Comparison of ENCODE assay signal across 8 mouse cellular contexts in the genomic region with DNA sequence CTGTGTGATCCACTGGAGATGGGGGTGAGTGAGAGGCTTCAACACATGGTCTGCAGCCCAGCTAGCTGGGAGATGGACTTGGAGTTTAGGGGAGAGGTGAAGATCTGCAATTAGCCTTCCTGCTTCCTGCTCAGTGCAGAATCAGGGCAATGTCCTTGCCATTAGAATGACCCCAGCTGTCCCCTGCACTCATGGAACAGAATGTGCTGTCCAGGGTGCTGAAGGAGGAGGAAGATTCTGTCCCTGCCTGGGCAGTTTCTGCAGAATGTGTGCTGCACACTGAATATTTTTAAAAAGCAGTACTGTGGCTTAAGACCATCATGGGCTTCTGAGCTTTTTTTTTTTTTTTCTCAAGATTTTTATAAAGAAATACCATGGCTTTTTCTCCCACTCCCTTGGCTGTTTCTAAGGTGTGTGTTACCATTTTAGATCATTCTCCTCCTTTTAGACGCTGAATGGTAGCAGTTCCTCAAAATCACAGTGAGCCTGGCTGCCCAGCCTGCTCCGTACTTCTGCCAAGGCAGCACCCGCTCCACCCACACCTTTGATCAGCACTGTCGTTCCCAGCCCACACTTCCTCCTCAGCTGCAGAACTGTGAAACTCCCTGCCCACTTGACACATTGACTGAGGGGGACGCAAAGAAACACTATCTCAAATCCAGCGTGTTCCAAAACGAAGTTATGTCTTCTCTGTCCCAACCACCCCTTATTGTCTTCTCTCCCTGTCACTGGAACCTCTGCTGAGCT.
A peak's percentile ranks its signal among the peaks of the same experiment; 100 is the strongest.
DNase-seq lines count a peak whose midpoint lies in the region; ATAC-seq and TF ChIP-seq lines count a peak whose summit lies in the region.

No protein-coding gene starts in this region.

- no peak for ATAC-seq in liver, postnatal 0 days
- ATAC-seq in liver, embryonic 12.5 days, result no peak
- ATAC-seq in midbrain, embryonic 16.5 days, result no peak

- H3K27ac ChIP-seq in liver, postnatal 0 days (ENCODE audit: low read depth), result no peak overlapping the region
- H3K27ac ChIP-seq in liver, embryonic 12.5 days, result no peak overlapping the region
- peak overlapping the region; percentile 86 for H3K27ac ChIP-seq in left cerebral cortex, adult 2 months
- H3K27ac ChIP-seq in cerebellum, adult 2 months (ENCODE audit: insufficient read depth, low read length), result no peak overlapping the region
- no peak overlapping the region for H3K27ac ChIP-seq in midbrain, embryonic 16.5 days (ENCODE audit: low read length)

- no peak for TF ChIP-seq POLR2A in cerebellum, adult 2 months (IDR thresholded peaks at IDR 0.05; ENCODE audit: borderline replicate concordance, insufficient read depth, low read length)

- no peaks in the 10 kb centered on the region for H3K9me3 ChIP-seq in liver, postnatal 0 days (ENCODE audit: low read length)
- H3K9me3 ChIP-seq in liver, embryonic 12.5 days (replicated peaks), result 0 out of 2 replicates have a peak, but pooled peaks cover 5% of the 10 kb centered on the region
- H3K9me3 ChIP-seq in midbrain, embryonic 16.5 days (replicated peaks; ENCODE audit: control insufficient read depth, low read length, poor library complexity, severe bottlenecking), result no peaks in the 10 kb centered on the region

- H3K4me1 ChIP-seq in liver, postnatal 0 days (ENCODE audit: insufficient read depth), result no peaks in the 10 kb centered on the region
- H3K4me1 ChIP-seq in liver, embryonic 12.5 days, result no peaks in the 10 kb centered on the region
- H3K4me1 ChIP-seq in cerebellum, adult 2 months (ENCODE audit: control insufficient read depth, insufficient read depth, low read length), result no peaks in the 10 kb centered on the region
- H3K4me1 ChIP-seq in midbrain, embryonic 16.5 days (ENCODE audit: control insufficient read depth, insufficient read depth, low read length), result no peaks in the 10 kb centered on the region

- no peak for TF ChIP-seq EP300 in liver, postnatal 0 days (IDR thresholded peaks at IDR 0.05; ENCODE audit: low read depth)

- no peak overlapping the region for H3K4me2 ChIP-seq in liver, postnatal 0 days (ENCODE audit: low read depth, low read length)
- no peak overlapping the region for H3K4me2 ChIP-seq in liver, embryonic 12.5 days
- H3K4me2 ChIP-seq in midbrain, embryonic 16.5 days (ENCODE audit: low read length), result no peak overlapping the region

- no peaks in the 10 kb centered on the region for H3K36me3 ChIP-seq in liver, postnatal 0 days (replicated peaks; ENCODE audit: insufficient read depth, low read length)
- no peaks in the 10 kb centered on the region for H3K36me3 ChIP-seq in liver, embryonic 12.5 days
- no peaks in the 10 kb centered on the region for H3K36me3 ChIP-seq in midbrain, embryonic 16.5 days (ENCODE audit: control insufficient read depth, insufficient read depth, low read length)

- no peak overlapping the region for H3K4me3 ChIP-seq in liver, postnatal 0 days (ENCODE audit: low read depth, low read length)
- no peak overlapping the region for H3K4me3 ChIP-seq in liver, embryonic 12.5 days
- H3K4me3 ChIP-seq in left cerebral cortex, adult 2 months, result no peak overlapping the region
- H3K4me3 ChIP-seq in cerebellum, adult 2 months (replicated peaks; ENCODE audit: insufficient read depth, low read depth, low read length), result no peak overlapping the region
- H3K4me3 ChIP-seq in midbrain, embryonic 16.5 days (ENCODE audit: low read depth, low read length), result no peak overlapping the region

- 26% methylated on average over 7 of the region's 7 CpGs for WGBS in liver, postnatal 0 days (ENCODE audit: insufficient replicate concordance)
- 23% methylated on average over 7 of the region's 7 CpGs for WGBS in liver, embryonic 12.5 days (ENCODE audit: insufficient replicate concordance)
- 33% methylated on average over 7 of the region's 7 CpGs for WGBS in cerebellum, adult 2 months
- WGBS in midbrain, embryonic 16.5 days, result 48% methylated on average over 7 of the region's 7 CpGs

- no peak for TF ChIP-seq CTCF in liver, postnatal 0 days (IDR thresholded peaks at IDR 0.05; ENCODE audit: low read depth)
- no peak for TF ChIP-seq CTCF in left cerebral cortex, adult 2 months (IDR thresholded peaks at IDR 0.05)
- no peak for TF ChIP-seq CTCF in cerebellum, adult 2 months (IDR thresholded peaks at IDR 0.05; ENCODE audit: borderline replicate concordance, insufficient read depth, low read depth, low read length)

- no peaks in the 10 kb centered on the region for H3K27me3 ChIP-seq in liver, postnatal 0 days (ENCODE audit: insufficient read depth, low read length)
- no peaks in the 10 kb centered on the region for H3K27me3 ChIP-seq in liver, embryonic 12.5 days (replicated peaks)
- no peaks in the 10 kb centered on the region for H3K27me3 ChIP-seq in cerebellum, adult 2 months (ENCODE audit: control insufficient read depth, insufficient read depth, low read length)
- no peaks in the 10 kb centered on the region for H3K27me3 ChIP-seq in midbrain, embryonic 16.5 days (ENCODE audit: control insufficient read depth, insufficient read depth, low read depth, low read length)

- DNase-seq in liver, postnatal 0 days, result peak; percentile 18
- DNase-seq in brain, adult 2 months (ENCODE audit: low read depth, low spot score), result peak; percentile 95
- DNase-seq in frontal cortex, postnatal 36 days (ENCODE audit: low spot score in 2 of 2), result peak; percentile 83 to 90
- DNase-seq in left cerebral cortex, adult 2 months (ENCODE audit: extremely low spot score in 1 of 2, low spot score in 2 of 2), result peak; percentile 71 to 77
- peak; percentile 6 for DNase-seq in right cerebral cortex, postnatal 4 days
- no peak for DNase-seq in cerebellum, adult 2 months

- no peak overlapping the region for H3K9ac ChIP-seq in liver, postnatal 0 days (replicated peaks)
- H3K9ac ChIP-seq in liver, embryonic 12.5 days, result no peak overlapping the region
- H3K9ac ChIP-seq in midbrain, embryonic 16.5 days (ENCODE audit: low read depth, low read length), result no peak overlapping the region

- intact Hi-C loops in left cerebral cortex, adult 2 months (cut with DNase I), result loop anchor here (1.0 to 10.0 kb wide), 4 partner anchors 19 to 617 kb away; no protein-coding TSS in a partner anchor

Comparison
In these comparisons a context has a peak if more than half of its experiments do, and no peak if none do; other contexts are left out.
1. DNase-seq: peak in liver, postnatal 0 days (single experiment), brain, adult 2 months (single experiment), frontal cortex, postnatal 36 days (2 of 2), left cerebral cortex, adult 2 months (2 of 2) and right cerebral cortex, postnatal 4 days (single experiment); none in cerebellum, adult 2 months (0 of 2).